Mouse (Mus musculus): ENCODE data around the gene Rai14.

DNA sequence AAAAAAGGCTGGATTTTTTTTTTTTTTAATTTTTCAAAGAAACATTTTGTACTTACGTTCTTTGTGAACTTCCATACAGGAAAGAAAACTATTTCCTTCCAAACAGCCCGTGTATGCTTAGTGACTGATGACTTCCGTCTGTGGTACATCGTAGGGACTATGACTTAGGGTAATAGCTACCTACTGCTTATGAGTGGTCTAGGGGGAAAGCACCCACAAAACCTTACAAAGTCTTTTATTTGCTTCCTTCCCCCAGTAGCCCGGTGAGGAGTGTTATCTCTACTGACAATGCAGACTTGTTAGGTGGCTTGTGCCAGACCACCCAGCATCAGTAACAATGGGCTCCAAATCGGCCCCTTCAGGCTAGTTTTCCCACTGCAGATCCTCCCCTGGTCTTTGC, 28.0 kb upstream of the Rai14 start:
- TF ChIP-seq POLR2A (IDR thresholded peaks at IDR 0.05; ENCODE audit: insufficient read length, low read depth): no peak
- TF ChIP-seq USF1 (IDR thresholded peaks at IDR 0.05; ENCODE audit: low read depth): no peak
- no peak for TF ChIP-seq E2F4 (IDR thresholded peaks at IDR 0.05; ENCODE audit: insufficient read depth)
- TF ChIP-seq MYOD1 (IDR thresholded peaks at IDR 0.05; ENCODE audit: control insufficient read depth in 1 of 3, insufficient read length in 2 of 3, low read depth in 2 of 3): no peak
- no peak for TF ChIP-seq MYOG (IDR thresholded peaks at IDR 0.05; ENCODE audit: control insufficient read depth in 1 of 3, insufficient read depth in 1 of 3, insufficient read length in 2 of 3, low read depth in 2 of 3)
- TF ChIP-seq POLR2AphosphoS2 (IDR thresholded peaks at IDR 0.05; ENCODE audit: insufficient read length, low read depth): no peak
- no peak for TF ChIP-seq TCF12 (IDR thresholded peaks at IDR 0.05; ENCODE audit: insufficient read depth, poor library complexity, severe bottlenecking)
- TF ChIP-seq MAX (IDR thresholded peaks at IDR 0.05; ENCODE audit: low read depth): no peak
- TF ChIP-seq CEBPB (IDR thresholded peaks at IDR 0.05; ENCODE audit: insufficient read depth, poor library complexity, severe bottlenecking): no peak
- no peak for TF ChIP-seq SRF (IDR thresholded peaks at IDR 0.05; ENCODE audit: control insufficient read depth, insufficient read length, low read depth)
